Mouse (Mus musculus): ENCODE results near the gene Gm21954.

Gm21954 gene

DNA sequence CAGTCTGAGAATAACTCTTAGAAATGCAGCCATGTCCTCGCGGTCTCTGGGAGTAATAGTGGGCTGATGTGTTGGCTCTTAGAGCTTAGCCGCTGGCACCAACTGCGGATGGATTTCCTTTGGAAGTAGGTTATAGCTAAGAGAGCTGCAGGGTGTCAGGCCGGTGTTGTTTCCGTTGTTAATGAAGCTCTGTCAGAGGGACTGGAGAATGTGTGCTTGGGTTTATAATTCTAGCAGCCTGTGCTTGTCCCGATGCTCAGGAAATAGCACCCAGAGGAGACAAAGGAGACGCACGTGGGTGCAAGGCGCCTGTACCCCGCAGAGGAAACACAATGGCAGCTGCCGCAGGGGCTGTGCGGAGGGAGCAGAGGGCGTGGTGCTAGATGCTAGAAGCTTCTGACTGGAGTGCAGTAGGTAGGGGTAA lies 56.5 kb downstream of the Gm21954 start:
- DNase-seq: peak; percentile 91
